Mouse (Mus musculus) kidney, postnatal 0 days (tissue): ENCODE results near the gene Bdh2. TPM values are rescaled to one million over a fixed set of nuclear protein-coding genes. Genes with fewer than 3 reads are reported as not detected.

Source experiments
- ATAC-seq: fragments of 200-750 bp; cut with Nextera tagmentation; replicated peaks from 2 replicates; pipeline ENCODE4 v1.8.0; 2017; ENCODE audit warnings: low read depth, moderate number of reproducible peaks, moderate TSS enrichment, moderate library complexity; ENCODE audit not compliant: low FRiP score
- DNase-seq: peaks from one replicate; pipeline ENCODE4 v3.0.0-alpha.2; 2016; ENCODE audit warnings: low spot score
- H3K27ac ChIP-seq: fragments of 300-500 bp; sonication (generic); 2 replicates; pipeline ENCODE4 v1.5.1; 2014; ENCODE audit warnings: mild to moderate bottlenecking
- H3K27me3 ChIP-seq: fragments of 300-500 bp; sonication (generic); 2 replicates; pipeline ENCODE4 v1.6.1; 2014; ENCODE audit warnings: low read length, mixed read lengths; ENCODE audit not compliant: insufficient read depth
- H3K36me3 ChIP-seq: fragments of 300-500 bp; sonication (generic); 2 replicates; pipeline ENCODE4 v1.6.1; 2014; ENCODE audit warnings: low read length, mixed read lengths; ENCODE audit not compliant: insufficient read depth
- H3K4me1 ChIP-seq: fragments of 300-500 bp; sonication (generic); replicated peaks from 2 replicates; pipeline ENCODE4 v1.6.1; 2014; ENCODE audit warnings: antibody characterized with exemption, low read length, mixed read lengths; ENCODE audit not compliant: insufficient read depth
- H3K4me2 ChIP-seq: fragments of 300-500 bp; sonication (generic); 2 replicates; pipeline ENCODE4 v1.6.1; 2014; ENCODE audit warnings: mild to moderate bottlenecking, low read length, moderate library complexity, mixed read lengths
- H3K4me3 ChIP-seq: fragments of 300-500 bp; sonication (generic); replicated peaks from 2 replicates; pipeline ENCODE4 v1.5.1; 2014; ENCODE audit warnings: low read depth, low read length
- H3K9ac ChIP-seq: fragments of 300-500 bp; sonication (generic); 2 replicates; pipeline ENCODE4 v1.6.1; 2014; ENCODE audit warnings: low read depth, low read length
- H3K9me3 ChIP-seq: fragments of 300-500 bp; sonication (generic); replicated peaks from 2 replicates; pipeline ENCODE4 v1.6.1; 2016; ENCODE audit warnings: low read length, inconsistent platforms, mixed read lengths
- CTCF ChIP-seq: IDR thresholded peaks from 2 replicates; pipeline ENCODE4 v1.5.1; 2016; ENCODE audit warnings: antibody characterized with exemption, low read depth, mild to moderate bottlenecking, moderate library complexity
- WGBS: fragments of 180-500 bp; shearing (Covaris S2); extraction: QIAGEN DNeasy Blood & Tissue Kit; methylation state at CpG from one replicate; pipeline ENCODE4 v1.1.7; 2014; 5-methylcytosine and 5-hydroxymethylcytosine counted together
- polyA plus RNA-seq: library from polyadenylated mRNA; unstranded; fragments of >200 nt; fragmentation: Nextera tagmentation; extraction: Ambion mirVana; gene quantifications from 2 replicates; pipeline ENCODE4 v1.2.1, GENCODE M21; 2015

The Bdh2 gene
- polyA plus RNA-seq, 1 experiment from 2014 or later: 103 TPM

- Histone ChIP-seq H3K9me3 (no peaks in the 10 kb centered on the region), H3K4me2 (no peak overlapping the region), H3K27ac (no peak overlapping the region), H3K27me3 (no peaks in the 10 kb centered on the region), H3K4me1 (no peaks in the 10 kb centered on the region), H3K36me3 (no peaks in the 10 kb centered on the region), H3K9ac (no peak overlapping the region), H3K4me3 (no peak overlapping the region)
- 99% methylated on average over 7 of the region's 7 CpGs for WGBS
- ATAC-seq (peak; percentile 75), DNase-seq (peak; percentile 82)
- peak; percentile 88 for TF ChIP-seq CTCF
Measured at GRCm38 (mm10) chr3:135290249-135290894, 9.4 kb downstream of the Bdh2 start.

DNA sequence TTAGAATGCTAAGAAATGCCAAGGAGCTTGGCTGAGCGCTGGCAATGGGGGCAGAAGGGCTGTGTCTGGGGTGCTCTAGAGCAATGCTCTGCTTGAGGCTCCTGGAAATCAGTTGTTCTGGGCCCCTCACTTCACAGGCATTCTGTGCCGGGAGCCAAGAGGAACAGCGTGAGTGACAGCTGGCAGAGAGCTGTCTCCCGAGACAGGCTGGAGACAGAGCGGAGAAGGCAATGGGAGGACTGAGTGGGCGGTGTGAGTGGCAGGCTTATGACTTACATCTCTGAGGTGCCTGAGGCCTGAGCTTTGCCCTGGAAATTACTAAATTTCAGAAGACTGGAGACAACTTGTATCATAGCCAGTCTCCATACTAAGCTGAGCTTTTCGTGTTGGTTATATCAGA, 12.7 kb downstream of the Bdh2 start:
- H3K27ac ChIP-seq: no peak overlapping the region
- H3K9me3 ChIP-seq: no peaks in the 10 kb centered on the region
- no peak for TF ChIP-seq CTCF
- no peak overlapping the region for H3K4me3 ChIP-seq
- H3K36me3 ChIP-seq: no peaks in the 10 kb centered on the region
- no peak for ATAC-seq
- no peak overlapping the region for H3K4me2 ChIP-seq
- no peak overlapping the region for H3K9ac ChIP-seq
- DNase-seq: no peak
- H3K27me3 ChIP-seq: no peaks in the 10 kb centered on the region
- WGBS: 46% methylated on average over 7 of the region's 7 CpGs
- no peaks in the 10 kb centered on the region for H3K4me1 ChIP-seq

- H3K27ac ChIP-seq: no peak overlapping the region
- H3K36me3 ChIP-seq: no peaks in the 10 kb centered on the region
- DNase-seq (peak; percentile 27), ATAC-seq (no peak)
- no peaks in the 10 kb centered on the region for H3K4me1 ChIP-seq
- no peaks in the 10 kb centered on the region for H3K9me3 ChIP-seq
- H3K9ac ChIP-seq: no peak overlapping the region
- H3K4me3 ChIP-seq: no peak overlapping the region
- TF ChIP-seq CTCF: no peak
- H3K27me3 ChIP-seq: no peaks in the 10 kb centered on the region
- 70% methylated on average over 1 of the region's 1 CpGs for WGBS
- no peak overlapping the region for H3K4me2 ChIP-seq
Measured at GRCm38 (mm10) chr3:135295559-135295958, 14.5 kb downstream of the Bdh2 start.

GRCm38 (mm10) chr3:135298560-135298959, 17.5 kb downstream of the Bdh2 start:
- Histone ChIP-seq H3K4me3 (no peak overlapping the region), H3K27me3 (no peaks in the 10 kb centered on the region), H3K4me2 (no peak overlapping the region), H3K27ac (no peak overlapping the region), H3K36me3 (no peaks in the 10 kb centered on the region), H3K4me1 (no peaks in the 10 kb centered on the region), H3K9me3 (no peaks in the 10 kb centered on the region), H3K9ac (no peak overlapping the region)
- TF ChIP-seq CTCF: no peak
- ATAC-seq (no peak), DNase-seq (no peak)
- 71% methylated on average over 3 of the region's 3 CpGs for WGBS

- TF ChIP-seq CTCF: no peak
- Histone ChIP-seq H3K4me3 (no peak overlapping the region), H3K27me3 (no peaks in the 10 kb centered on the region), H3K4me1 (no peaks in the 10 kb centered on the region), H3K4me2 (no peak overlapping the region), H3K9me3 (no peaks in the 10 kb centered on the region), H3K36me3 (no peaks in the 10 kb centered on the region), H3K9ac (no peak overlapping the region), H3K27ac (no peak overlapping the region)
- ATAC-seq: no peak
- no peak for DNase-seq
- 43% methylated on average over 6 of the region's 6 CpGs for WGBS
Measured at GRCm38 (mm10) chr3:135300081-135300480, 19.1 kb downstream of the Bdh2 start.

- Histone ChIP-seq H3K36me3 (no peaks in the 10 kb centered on the region), H3K4me3 (no peak overlapping the region), H3K27ac (no peak overlapping the region), H3K9me3 (no peaks in the 10 kb centered on the region), H3K4me1 (no peaks in the 10 kb centered on the region), H3K4me2 (no peak overlapping the region), H3K27me3 (no peaks in the 10 kb centered on the region), H3K9ac (no peak overlapping the region)
- DNase-seq (no peak), ATAC-seq (no peak)
- 38% methylated on average over 6 of the region's 6 CpGs for WGBS
- TF ChIP-seq CTCF: no peak
Measured at GRCm38 (mm10) chr3:135304060-135304459, 23.0 kb downstream of the Bdh2 start.

DNA sequence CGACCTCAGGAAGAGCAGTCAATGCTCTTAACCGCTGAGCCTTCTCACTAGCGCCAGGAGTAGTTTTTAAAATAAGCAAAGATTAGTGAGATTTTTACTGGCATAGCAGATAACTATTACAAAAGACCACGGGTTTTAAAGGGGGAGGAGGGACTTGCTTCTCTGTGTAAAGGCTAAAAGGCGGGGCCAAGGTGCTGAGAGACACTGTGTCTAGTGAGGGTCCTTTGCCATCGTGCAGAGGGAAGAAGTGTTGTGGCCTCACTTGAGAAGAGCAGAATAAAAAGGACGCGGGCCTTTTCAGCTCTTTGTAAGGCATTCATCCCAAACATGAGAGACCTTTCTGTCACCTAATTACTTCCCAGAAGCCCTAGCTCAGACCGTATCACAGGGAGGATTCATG, 23.5 kb downstream of the Bdh2 start:
- no peak for TF ChIP-seq CTCF
- H3K9ac ChIP-seq: no peak overlapping the region
- no peaks in the 10 kb centered on the region for H3K4me1 ChIP-seq
- ATAC-seq (no peak), DNase-seq (no peak)
- H3K4me2 ChIP-seq: no peak overlapping the region
- no peaks in the 10 kb centered on the region for H3K36me3 ChIP-seq
- H3K27me3 ChIP-seq: no peaks in the 10 kb centered on the region
- 30% methylated on average over 9 of the region's 9 CpGs for WGBS
- no peaks in the 10 kb centered on the region for H3K9me3 ChIP-seq
- H3K27ac ChIP-seq: no peak overlapping the region; the same call in 1 of the 2 replicates
- H3K4me3 ChIP-seq: no peak overlapping the region
